Mouse (Mus musculus) lung, postnatal 0 days (tissue): ENCODE results near the gene Lta. TPM values are rescaled to one million over a fixed set of nuclear protein-coding genes. Genes with fewer than 3 reads are reported as not detected.

Source experiments
- ATAC-seq: fragments of 200-750 bp; cut with Nextera tagmentation; 2 replicates; pipeline ENCODE4 v1.8.0; 2017; ENCODE audit warnings: moderate library complexity
- DNase-seq: peaks from one replicate; pipeline ENCODE4 v3.0.0-alpha.2; 2016; ENCODE audit warnings: low spot score
- H3K27ac ChIP-seq: fragments of 300-500 bp; sonication (generic); 2 replicates; pipeline ENCODE4 v1.5.1; 2014; ENCODE audit warnings: antibody characterized with exemption, mild to moderate bottlenecking, low read length, mixed read lengths
- H3K27me3 ChIP-seq: fragments of 300-500 bp; sonication (generic); replicated peaks from 2 replicates; pipeline ENCODE4 v1.6.1; 2014; ENCODE audit warnings: low read length, mixed read lengths; ENCODE audit not compliant: insufficient read depth
- H3K36me3 ChIP-seq: fragments of 300-500 bp; sonication (generic); 2 replicates; pipeline ENCODE4 v1.6.1; 2014; ENCODE audit warnings: low read length, mixed read lengths; ENCODE audit not compliant: insufficient read depth
- H3K4me1 ChIP-seq: fragments of 300-500 bp; sonication (generic); 2 replicates; pipeline ENCODE4 v1.6.1; 2014; ENCODE audit warnings: antibody characterized with exemption, low read depth, low read length, mixed read lengths; ENCODE audit not compliant: insufficient read depth
- H3K4me2 ChIP-seq: fragments of 300-500 bp; sonication (generic); replicated peaks from 2 replicates; pipeline ENCODE4 v1.6.1; 2014; ENCODE audit warnings: low read depth, mild to moderate bottlenecking, low read length, moderate library complexity, mixed read lengths
- H3K4me3 ChIP-seq: fragments of 300-500 bp; sonication (generic); 2 replicates; pipeline ENCODE4 v1.5.1; 2014; ENCODE audit warnings: low read depth, low read length
- H3K9ac ChIP-seq: fragments of 300-500 bp; sonication (generic); replicated peaks from 2 replicates; pipeline ENCODE4 v1.6.1; 2014; ENCODE audit warnings: low read depth, mild to moderate bottlenecking
- H3K9me3 ChIP-seq: fragments of 300-500 bp; sonication (generic); 2 replicates; pipeline ENCODE4 v1.6.1; 2016; ENCODE audit warnings: low read length, mixed read lengths
- CTCF ChIP-seq: IDR thresholded peaks from 2 replicates; pipeline ENCODE4 v1.5.1; 2016; ENCODE audit warnings: antibody characterized with exemption, mild to moderate bottlenecking
- EP300 ChIP-seq: IDR thresholded peaks from 2 replicates; pipeline ENCODE4 v1.6.1; 2016; ENCODE audit warnings: antibody characterized with exemption, mild to moderate bottlenecking, control low read depth
- WGBS: fragments of 180-500 bp; shearing (Covaris S2); extraction: QIAGEN DNeasy Blood & Tissue Kit; methylation state at CpG from one replicate; pipeline ENCODE4 v1.1.7; 2014; 5-methylcytosine and 5-hydroxymethylcytosine counted together
- polyA plus RNA-seq: library from polyadenylated mRNA; unstranded; fragments of >200 nt; fragmentation: Nextera tagmentation; extraction: Ambion mirVana; gene quantifications from 2 replicates; pipeline ENCODE4 v1.2.1, GENCODE M21; 2015

The Lta gene
- polyA plus RNA-seq, 1 experiment from 2014 or later = 0.11 TPM

DNA sequence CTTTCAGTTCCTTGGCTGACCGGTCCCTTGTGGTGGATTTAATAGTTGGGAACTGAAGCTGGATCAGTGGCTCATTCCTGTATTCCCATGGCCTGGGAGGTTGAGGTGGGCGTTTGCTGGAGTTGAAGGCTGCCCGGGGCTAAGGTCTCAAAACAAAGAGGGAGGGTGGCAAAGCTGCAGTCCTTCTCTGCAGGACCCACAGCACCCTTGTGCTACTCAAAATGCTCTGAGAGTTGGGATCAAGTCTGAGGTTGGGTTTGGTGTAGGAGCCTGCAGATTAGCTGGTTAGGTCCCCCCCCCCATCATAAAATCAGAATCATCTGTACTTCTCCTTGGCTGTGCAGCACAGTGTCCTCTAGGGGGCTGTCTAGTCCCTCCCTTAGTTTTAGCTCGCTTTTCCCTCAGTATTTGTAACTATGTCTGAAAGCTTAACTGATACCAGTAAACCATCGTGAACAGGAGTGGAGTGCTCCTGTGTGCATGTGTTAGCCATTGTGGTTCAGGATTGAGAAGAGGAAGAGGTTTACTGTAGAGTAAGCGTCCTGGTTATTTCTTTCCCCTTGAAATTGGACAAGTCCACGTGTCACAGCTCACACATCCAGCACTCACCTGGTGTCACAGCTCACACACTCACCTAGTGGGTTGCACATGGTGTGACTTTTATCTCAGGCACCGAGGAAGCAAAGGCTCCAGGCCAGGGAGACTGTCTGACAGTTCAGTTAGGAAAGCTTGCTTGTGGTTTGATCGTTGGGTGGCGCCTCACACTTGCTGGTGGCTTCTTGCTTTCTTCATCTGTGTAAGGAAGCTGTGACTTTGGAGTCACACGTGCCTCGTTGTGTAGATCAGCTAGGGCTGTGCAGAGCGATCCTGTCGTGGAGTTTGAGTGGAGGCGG lies 40.8 kb upstream of the Lta start:
- H3K4me1 ChIP-seq = peaks cover 15% of the 10 kb centered on the region
- TF ChIP-seq EP300 = no peak
- peak; percentile 65 for TF ChIP-seq CTCF
- no peaks in the 10 kb centered on the region for H3K9me3 ChIP-seq
- H3K27ac ChIP-seq = peak overlapping the region; percentile 47; the same call in 1 of the 2 replicates
- DNase-seq (peak; percentile 67), ATAC-seq (no peak)
- no peak overlapping the region for H3K9ac ChIP-seq
- H3K27me3 ChIP-seq = no peaks in the 10 kb centered on the region
- no peak overlapping the region for H3K4me2 ChIP-seq
- H3K4me3 ChIP-seq = no peak overlapping the region
- 67% methylated on average over 15 of the region's 15 CpGs for WGBS
- peaks cover 47% of the 10 kb centered on the region for H3K36me3 ChIP-seq

- no peak for ATAC-seq
- no peak overlapping the region for H3K4me3 ChIP-seq
Observed at GRCm38 (mm10) chr17:35244999-35245398, 39.8 kb upstream of the Lta start.

DNA sequence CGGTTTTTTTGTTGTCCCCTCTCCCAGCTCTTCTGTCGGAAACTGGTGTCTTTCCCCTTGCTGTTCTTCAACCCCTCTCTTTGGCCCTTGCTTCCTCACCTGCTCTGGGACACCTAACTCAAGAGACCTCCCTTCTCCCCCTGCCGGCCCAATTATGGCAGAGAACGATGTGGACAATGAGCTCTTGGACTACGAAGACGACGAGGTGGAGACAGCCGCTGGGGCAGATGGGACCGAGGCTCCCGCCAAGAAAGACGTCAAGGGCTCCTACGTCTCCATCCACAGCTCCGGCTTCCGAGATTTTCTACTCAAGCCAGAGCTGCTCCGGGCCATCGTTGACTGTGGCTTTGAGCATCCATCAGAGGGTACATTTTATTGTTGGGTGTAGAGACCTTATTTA lies 37.9 kb upstream of the Lta start:
- 2% methylated on average over 16 of the region's 16 CpGs for WGBS
- peak overlapping the region; percentile 91 for H3K4me3 ChIP-seq
- peak overlapping the region; percentile 100 for H3K27ac ChIP-seq
- ATAC-seq = no peak
- no peaks in the 10 kb centered on the region for H3K27me3 ChIP-seq
- H3K4me2 ChIP-seq = peak overlapping the region; percentile 81
- peaks cover 21% of the 10 kb centered on the region for H3K4me1 ChIP-seq
- peak; percentile 40 for TF ChIP-seq CTCF
- TF ChIP-seq EP300 = no peak
- peaks cover 29% of the 10 kb centered on the region; the same call in 1 of the 2 replicates for H3K36me3 ChIP-seq
- peak; percentile 63 for DNase-seq
- no peaks in the 10 kb centered on the region for H3K9me3 ChIP-seq
- peak overlapping the region; percentile 99 for H3K9ac ChIP-seq

More at GRCm38 (mm10) chr17:35244999-35245398, 39.8 kb upstream of the Lta start:
- 31% methylated on average over 2 of the region's 2 CpGs for WGBS
- TF ChIP-seq EP300 (no peak), CTCF (no peak)
- Histone ChIP-seq H3K4me2 (no peak overlapping the region), H3K9me3 (no peaks in the 10 kb centered on the region), H3K27me3 (no peaks in the 10 kb centered on the region), H3K9ac (no peak overlapping the region), H3K4me1 (peaks cover 21% of the 10 kb centered on the region), H3K36me3 (peaks cover 43% of the 10 kb centered on the region), H3K27ac (0 out of 2 replicates have a peak overlapping the region, but pooled peaks have one; percentile 15)
- peak; percentile 65 for DNase-seq

- DNase-seq (peak; percentile 84), ATAC-seq (peak; percentile 43)
- TF ChIP-seq CTCF (peak; percentile 45), EP300 (no peak)
- no peaks in the 10 kb centered on the region for H3K27me3 ChIP-seq
- H3K9me3 ChIP-seq = no peaks in the 10 kb centered on the region
- H3K27ac ChIP-seq = peak overlapping the region; percentile 100
- H3K36me3 ChIP-seq = peaks cover 28% of the 10 kb centered on the region; the same call in 1 of the 2 replicates
- WGBS = under 1% methylated on average over 49 of the region's 55 CpGs
- H3K4me1 ChIP-seq = peaks cover 21% of the 10 kb centered on the region
- H3K4me3 ChIP-seq = peak overlapping the region; percentile 91
- peak overlapping the region; percentile 99 for H3K9ac ChIP-seq
- H3K4me2 ChIP-seq = peak overlapping the region; percentile 81
Observed at GRCm38 (mm10) chr17:35242015-35242941, 37.1 kb upstream of the Lta start.

- ATAC-seq = peak; percentile 89
- peaks cover 21% of the 10 kb centered on the region for H3K4me1 ChIP-seq
- TF ChIP-seq CTCF (peak; percentile 46), EP300 (peak; percentile 90)
Observed at GRCm38 (mm10) chr17:35241305-35242014, 36.3 kb upstream of the Lta start, which contains the start of gene Ddx39b. Gene Ddx39b (plus strand): TSS chr17:35241746.

More at GRCm38 (mm10) chr17:35241305-35242014, 36.3 kb upstream of the Lta start, which contains the start of gene Ddx39b:
- peak; percentile 98 for DNase-seq
- H3K4me2 ChIP-seq = peak within 1 kb of the TSS; percentile 81
- H3K9me3 ChIP-seq = no peaks in the 10 kb centered on the region
- peak within 1 kb of the TSS; percentile 99 for H3K9ac ChIP-seq
- peak within 1 kb of the TSS; percentile 91 for H3K4me3 ChIP-seq
- peak within 1 kb of the TSS; percentile 100 for H3K27ac ChIP-seq
- H3K27me3 ChIP-seq = no peaks in the 10 kb centered on the region
- H3K36me3 ChIP-seq = peaks cover 20% of the 10 kb centered on the region; the same call in 1 of the 2 replicates
- under 1% methylated on average over 62 of the region's 69 CpGs for WGBS
